Mouse (Mus musculus) mouse trophoblast stem cell (cell line): ENCODE results near the gene Shisal2a.

Experiments
- in situ Hi-C, 2 experiments: fragments of 300-500 bp; cut with MseI, MboI; formaldehyde crosslinking; loops; 2 replicates in 1 of 2; 3 replicates in 1 of 2; pipeline ENCODE4 v1.15.1; 2025

The Shisal2a gene

GRCm38 (mm10) chr4:108383183-108383714, at the start of gene Shisal2a:
Gene Shisal2a, minus strand, starts transcription at chr4:108383349.
- in situ Hi-C loops = no loop called here

- in situ Hi-C loops = no loop called here
Measured at GRCm38 (mm10) chr4:108431561-108431936, 48.4 kb upstream of the Shisal2a start.

GRCm38 (mm10) chr4:108430656-108431560, 47.8 kb upstream of the Shisal2a start:
- in situ Hi-C loops = no loop called here

GRCm38 (mm10) chr4:108428341-108428721, 45.2 kb upstream of the Shisal2a start:
- in situ Hi-C loops = no loop called here

- in situ Hi-C loops = no loop called here
Measured at GRCm38 (mm10) chr4:108427719-108428340, 44.7 kb upstream of the Shisal2a start.

GRCm38 (mm10) chr4:108424587-108424986, 41.4 kb upstream of the Shisal2a start:
- in situ Hi-C loops = no loop called here

- in situ Hi-C loops = no loop called here
Measured at GRCm38 (mm10) chr4:108407621-108408020, 24.5 kb upstream of the Shisal2a start.

- in situ Hi-C loops = no loop called here
Measured at GRCm38 (mm10) chr4:108406861-108407401, 23.8 kb upstream of the Shisal2a start, which contains the start of gene Gpx7. Gene Gpx7, minus strand, starts transcription at chr4:108406961.

- in situ Hi-C loops = no loop called here
Measured at GRCm38 (mm10) chr4:108406138-108406860, 23.1 kb upstream of the Shisal2a start.

- in situ Hi-C loops = no loop called here
Measured at GRCm38 (mm10) chr4:108405766-108406137, 22.6 kb upstream of the Shisal2a start.

GRCm38 (mm10) chr4:108403861-108404635, 20.9 kb upstream of the Shisal2a start:
- in situ Hi-C loops = no loop called here

GRCm38 (mm10) chr4:108400395-108400794, 17.2 kb upstream of the Shisal2a start:
- in situ Hi-C loops = no loop called here

GRCm38 (mm10) chr4:108394236-108394635, 11.1 kb upstream of the Shisal2a start:
- in situ Hi-C loops = loop anchor here in 1 of 2 experiments (5.0 kb wide), 1 partner anchor 52 kb away; no protein-coding TSS in a partner anchor

- in situ Hi-C loops = loop anchor here in 1 of 2 experiments (5.0 kb wide), 1 partner anchor 50 kb away; no protein-coding TSS in a partner anchor
Measured at GRCm38 (mm10) chr4:108392558-108392957, 9.4 kb upstream of the Shisal2a start.

- in situ Hi-C loops = loop anchor here in 1 of 2 experiments (5.0 kb wide), 1 partner anchor 49 kb away; no protein-coding TSS in a partner anchor
Measured at GRCm38 (mm10) chr4:108391124-108391523, 8.0 kb upstream of the Shisal2a start.

GRCm38 (mm10) chr4:108388741-108389140, 5.6 kb upstream of the Shisal2a start:
- in situ Hi-C loops = no loop called here

GRCm38 (mm10) chr4:108387681-108388253, 4.6 kb upstream of the Shisal2a start:
- in situ Hi-C loops = no loop called here

GRCm38 (mm10) chr4:108387106-108387505, 4.0 kb upstream of the Shisal2a start:
- in situ Hi-C loops = no loop called here

- in situ Hi-C loops = no loop called here
Measured at GRCm38 (mm10) chr4:108386087-108386486, 2.9 kb upstream of the Shisal2a start.

- in situ Hi-C loops = no loop called here
Measured at GRCm38 (mm10) chr4:108380146-108380545, 3.0 kb downstream of the Shisal2a start.
